Mouse (Mus musculus) brain, adult 2 months (tissue): ENCODE results near the gene Gm45711.
"Not testable (repeated sequence)": the region's sequence is repeated elsewhere in the genome, so short reads cannot be mapped to it uniquely, and the experiment has no call there.

ENCODE experiments used
- DNase-seq: peaks from one replicate; pipeline ENCODE4 v3.0.0; 2011; ENCODE audit warnings: low read depth, low spot score

Gene Gm45711

DNA sequence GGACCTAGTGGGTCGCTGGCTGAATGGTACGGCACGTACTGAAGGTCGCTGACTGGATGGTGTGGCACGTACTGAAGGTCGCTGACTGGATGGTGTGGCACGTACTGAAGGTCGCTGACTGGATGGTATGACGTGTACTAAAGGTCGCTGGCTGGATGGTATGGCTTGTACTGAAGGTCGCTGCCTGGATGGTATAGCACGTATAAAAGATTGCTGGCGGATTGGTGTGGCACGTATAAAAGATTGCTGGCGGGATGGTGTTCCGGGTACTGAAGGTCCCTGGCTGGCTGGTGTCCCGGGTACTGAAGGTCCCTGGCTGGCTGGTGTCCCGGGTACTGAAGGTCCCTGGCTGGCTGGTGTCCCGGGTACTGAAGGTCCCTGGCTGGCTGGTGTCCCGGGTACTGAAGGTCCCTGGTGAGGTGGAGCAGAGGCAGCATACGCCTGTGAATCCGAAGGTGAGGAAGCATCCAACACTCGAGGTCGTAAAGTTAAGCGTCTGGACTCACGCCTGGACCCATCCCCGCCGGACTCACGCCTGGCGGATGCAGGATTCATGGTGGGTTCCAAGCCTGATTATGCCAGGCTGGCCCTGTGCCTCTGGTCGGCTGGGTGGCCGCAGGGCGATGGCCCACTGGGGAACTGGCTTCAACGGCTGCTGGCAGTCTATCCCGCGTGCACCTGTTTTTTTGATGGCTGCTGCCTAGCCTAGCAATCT, at the start of gene Gm45711, which contains the start of gene Cmtm1:
TSS of gene Gm45711 (minus strand) at position 641 of the 715 bp plus-strand sequence.
TSS of gene Cmtm1 (minus strand) at position 705 of the 715 bp plus-strand sequence.
- peak; percentile 20 for DNase-seq

GRCm38 (mm10) chr8:104358637-104359036, 48.8 kb upstream of the Gm45711 start:
- DNase-seq: no peak

DNA sequence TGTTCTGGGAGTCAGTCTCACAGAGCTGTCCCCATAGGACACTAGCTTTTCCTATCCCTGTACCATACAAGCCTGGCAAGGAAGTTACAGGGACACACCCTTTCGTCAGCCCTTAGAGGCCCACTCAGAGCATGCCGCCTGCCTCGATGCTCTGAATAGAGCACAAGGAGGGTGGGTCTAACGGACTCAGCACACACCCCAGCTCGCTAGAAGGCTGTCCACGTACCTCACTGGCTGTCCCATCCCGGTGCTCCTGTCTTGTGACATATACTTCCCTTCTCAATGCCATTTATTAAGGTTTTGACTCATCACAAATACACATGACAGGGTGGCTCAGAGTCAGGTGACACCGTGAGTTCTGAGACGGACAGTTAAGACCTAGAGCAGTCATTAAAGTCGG, 44.6 kb upstream of the Gm45711 start:
- DNase-seq: no peak

- DNase-seq: no peak
These were observed 43.3 kb upstream of the Gm45711 start for GRCm38 (mm10) chr8:104353186-104353585.

DNA sequence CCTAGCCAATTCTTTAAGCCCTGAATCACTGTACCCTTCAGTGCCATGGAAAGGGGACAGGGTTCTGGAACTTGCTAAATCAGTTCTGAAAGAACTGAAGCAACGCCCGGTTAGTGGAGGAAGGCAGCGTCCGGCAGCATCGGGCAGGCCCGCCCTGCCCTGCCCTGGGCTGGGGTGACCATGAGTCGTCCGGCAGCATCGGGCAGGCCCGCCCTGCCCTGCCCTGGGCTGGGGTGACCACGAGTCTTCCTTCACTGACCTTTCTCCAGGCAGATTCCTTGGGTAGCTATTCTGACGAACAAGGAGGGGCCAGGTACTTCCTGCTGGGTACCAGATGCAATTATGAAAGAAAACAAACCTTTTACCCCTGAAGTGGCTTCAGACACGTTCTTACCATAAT, 40.2 kb upstream of the Gm45711 start:
- no peak for DNase-seq

DNA sequence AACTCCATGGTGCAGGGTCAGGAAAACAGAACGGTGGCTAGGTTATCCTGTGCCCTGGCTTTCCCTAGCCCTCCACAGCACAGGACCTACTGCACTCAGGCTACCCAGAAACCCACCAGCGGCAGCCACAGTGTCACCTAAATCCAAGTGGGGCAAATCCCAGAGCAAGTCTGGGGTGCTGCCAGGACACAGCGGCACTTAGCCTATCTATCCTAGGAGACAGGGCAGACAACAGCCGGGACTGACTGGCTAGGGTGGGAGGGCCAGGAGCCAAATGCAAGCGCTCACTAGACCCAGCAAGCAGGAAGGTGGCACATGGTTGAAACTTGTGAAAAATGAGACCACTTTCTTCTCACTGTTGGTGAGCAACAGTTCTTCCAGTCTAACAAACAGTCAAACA, 39.1 kb upstream of the Gm45711 start:
- no peak for DNase-seq

GRCm38 (mm10) chr8:104346706-104347105, 36.8 kb upstream of the Gm45711 start:
- DNase-seq: no peak

GRCm38 (mm10) chr8:104344622-104345021, 34.7 kb upstream of the Gm45711 start:
- no peak for DNase-seq

DNA sequence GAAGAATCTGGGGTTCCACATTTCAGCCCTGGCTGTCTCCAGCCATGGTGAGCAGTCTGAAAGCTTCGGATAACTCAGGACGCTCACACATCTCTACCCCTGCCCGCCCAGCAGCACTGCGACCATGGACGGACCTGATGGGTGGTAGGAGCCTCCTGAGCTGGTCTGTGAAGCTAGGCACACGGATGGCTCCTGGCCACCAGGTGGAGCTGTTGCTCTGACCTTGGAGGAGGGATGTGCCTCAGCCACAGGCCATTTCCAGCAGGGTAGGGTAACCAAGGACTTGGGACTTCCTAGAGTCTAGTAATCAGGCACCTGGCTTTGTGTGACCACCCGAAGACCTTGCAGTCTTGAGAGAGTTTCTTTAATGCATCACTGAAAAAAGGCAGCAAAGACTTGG, 34.1 kb upstream of the Gm45711 start:
- peak; percentile 95 for DNase-seq

- no peak for DNase-seq
These were observed 32.5 kb upstream of the Gm45711 start for GRCm38 (mm10) chr8:104342426-104342825.

GRCm38 (mm10) chr8:104341678-104342077, 31.8 kb upstream of the Gm45711 start:
- DNase-seq: no peak

DNA sequence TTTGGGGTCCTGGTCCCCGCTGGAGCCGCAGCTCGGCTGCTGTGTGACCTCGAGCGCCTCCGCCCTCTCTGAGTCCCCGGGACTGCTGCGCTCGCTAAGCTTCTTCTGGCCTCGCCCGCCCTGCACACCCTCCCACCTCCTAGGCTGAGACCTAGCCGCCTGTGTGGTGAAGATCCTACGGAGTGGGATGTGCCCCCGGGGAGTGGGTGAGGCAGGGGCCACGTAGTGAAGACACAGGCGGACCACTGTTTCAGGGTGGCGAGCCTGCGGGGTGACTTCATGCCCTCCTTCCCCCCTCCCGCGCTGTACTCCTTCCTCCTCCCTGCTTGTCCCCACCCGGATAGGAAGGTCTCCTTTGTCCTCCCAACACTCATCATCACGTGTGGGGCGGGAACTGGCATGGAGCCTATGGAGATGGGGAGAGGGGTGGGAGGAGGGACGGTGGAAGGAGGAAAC, 31.3 kb upstream of the Gm45711 start:
- DNase-seq: peak; percentile 62

GRCm38 (mm10) chr8:104340233-104341105, 30.6 kb upstream of the Gm45711 start:
- DNase-seq: peak; percentile 59

- DNase-seq: no peak
These were observed 30.0 kb upstream of the Gm45711 start for GRCm38 (mm10) chr8:104339983-104340232.

DNA sequence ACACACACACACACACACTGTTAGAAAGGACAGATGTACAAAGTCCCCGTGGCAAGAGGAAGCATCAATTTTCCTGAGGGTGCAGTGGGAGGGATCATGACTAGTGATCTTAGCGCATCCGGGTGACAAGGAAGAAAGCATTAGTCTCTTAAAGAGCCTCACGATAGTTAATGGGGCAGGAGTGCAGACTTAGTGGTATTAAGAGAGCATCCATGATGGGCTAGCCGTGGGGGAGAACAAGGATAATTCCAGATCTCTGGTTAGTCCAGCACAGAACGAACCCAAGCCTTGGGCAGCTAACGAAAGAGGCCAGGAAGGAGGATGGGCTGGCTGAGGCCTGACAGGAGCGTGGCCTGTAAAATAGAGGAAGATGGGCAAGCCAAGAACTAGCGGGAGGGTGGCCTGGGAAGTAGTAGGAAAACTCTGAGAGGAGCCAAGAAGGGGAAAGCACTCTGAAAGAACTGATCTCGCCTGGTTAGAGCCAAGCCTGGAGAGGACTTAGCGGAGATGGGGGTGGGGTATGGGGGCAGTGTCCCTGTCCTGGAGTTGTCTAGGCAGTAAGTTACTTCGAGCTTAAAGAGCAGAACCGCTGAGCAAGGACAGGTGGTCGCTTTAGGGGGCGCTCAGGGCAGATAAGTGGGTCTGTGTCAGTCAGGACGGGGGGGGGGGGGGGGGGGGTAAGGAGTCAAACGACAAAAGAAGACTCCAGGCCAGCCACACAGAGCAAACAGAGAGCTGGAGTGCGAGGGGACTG, 29.5 kb upstream of the Gm45711 start, which contains the start of gene Cmtm3:
TSS of gene Cmtm3 (plus strand) at position 182 of the 754 bp plus-strand sequence.
- DNase-seq: no peak

DNA sequence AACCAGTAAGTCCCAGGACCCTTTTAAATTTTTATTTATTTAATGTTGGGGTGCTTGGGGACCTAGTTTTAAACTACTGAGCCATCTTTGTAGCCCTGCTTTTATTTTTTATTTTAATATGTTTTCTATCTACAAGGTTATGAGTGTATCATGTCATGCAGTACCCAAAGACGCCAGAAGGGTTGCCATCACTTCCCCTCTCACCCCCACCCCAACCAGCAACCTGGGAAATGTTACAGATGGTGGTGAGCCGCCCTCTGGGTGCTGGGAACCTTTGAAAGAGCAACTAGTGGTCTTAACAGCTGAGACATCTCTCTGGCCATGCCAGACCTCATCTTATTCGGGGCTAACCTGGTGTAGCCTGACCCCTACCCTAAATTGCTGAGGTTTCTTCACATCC, 28.0 kb upstream of the Gm45711 start:
- no peak for DNase-seq

DNA sequence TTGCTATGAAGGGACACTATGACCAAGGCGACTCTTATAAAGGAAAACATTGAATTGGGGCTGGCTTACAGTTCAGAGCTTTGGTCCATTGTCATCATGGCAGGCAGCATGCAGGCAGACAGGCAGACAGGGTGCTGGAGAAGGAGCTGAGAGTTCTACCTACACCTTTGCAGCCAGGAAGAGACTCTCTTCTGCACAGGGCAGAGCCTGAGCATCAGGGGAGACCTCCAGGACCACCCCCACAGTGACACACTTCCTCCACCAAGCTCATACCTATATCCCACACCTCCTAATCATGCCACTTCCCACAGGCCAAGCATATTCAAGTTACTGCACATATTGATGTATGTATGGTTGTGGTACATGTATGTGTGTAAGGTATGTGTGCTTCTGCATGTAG, 26.9 kb upstream of the Gm45711 start:
- no peak for DNase-seq

GRCm38 (mm10) chr8:104334196-104334595, 24.3 kb upstream of the Gm45711 start:
- DNase-seq: no peak

- DNase-seq: no peak
These were observed 23.9 kb upstream of the Gm45711 start for GRCm38 (mm10) chr8:104333786-104334185.

- DNase-seq: no peak
These were observed 23.1 kb upstream of the Gm45711 start for GRCm38 (mm10) chr8:104332665-104333631.

DNA sequence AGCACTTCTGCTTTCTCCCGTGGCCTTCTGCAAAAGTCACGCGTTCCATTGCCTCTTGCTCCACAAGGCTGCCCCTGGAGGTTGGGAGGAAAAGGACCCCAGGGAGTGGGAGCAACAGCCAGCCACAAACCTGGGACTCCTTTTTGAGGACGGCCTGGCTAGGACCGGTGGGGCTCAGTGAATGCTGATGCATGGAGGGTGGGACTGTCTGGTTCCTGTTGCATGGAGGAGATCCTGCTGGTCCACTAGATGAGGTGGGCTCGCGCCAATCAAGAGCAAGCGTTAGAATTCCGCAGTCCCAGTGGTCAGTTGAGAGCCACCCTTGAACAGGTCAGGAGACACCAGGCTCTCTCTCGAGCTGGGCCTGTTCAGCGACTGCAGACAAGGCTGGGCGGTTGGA, 12.0 kb upstream of the Gm45711 start, which contains the start of gene Cmtm2b:
TSS of gene Cmtm2b (plus strand) at position 301 of the 400 bp plus-strand sequence.
- not testable (repeated sequence) for DNase-seq
